Mouse (Mus musculus): ENCODE measurements around the gene Uap1. TPM values are rescaled to one million over a fixed set of nuclear protein-coding genes. Genes with fewer than 3 reads are reported as not detected.
"Not testable (repeated sequence)": the region's sequence is repeated elsewhere in the genome, so short reads cannot be mapped to it uniquely, and the experiment has no call there.

Uap1 gene
- polyA plus RNA-seq, 1 experiment from 2014 or later, result 54.4 TPM

GRCm38 (mm10) chr1:170124644-170125043, 50.1 kb downstream of the Uap1 start:
- WGBS, result 83% methylated on average over 2 of the region's 2 CpGs
- ATAC-seq (ENCODE audit: insufficient read depth) (no peak), DNase-seq (no peak)
- no peak for TF ChIP-seq CTCF (IDR thresholded peaks at IDR 0.05; ENCODE audit: low read depth)
- H3K4me1 ChIP-seq (ENCODE audit: insufficient read depth), result no peaks in the 10 kb centered on the region
- no peak overlapping the region for H3K27ac ChIP-seq (ENCODE audit: low read depth)
- no peaks in the 10 kb centered on the region for H3K36me3 ChIP-seq (ENCODE audit: insufficient read depth)
- no peaks in the 10 kb centered on the region for H3K9me3 ChIP-seq (ENCODE audit: low read depth, low read length)
- H3K4me2 ChIP-seq, result no peak overlapping the region
- no peaks in the 10 kb centered on the region for H3K27me3 ChIP-seq (ENCODE audit: insufficient read depth, low read length)
- no peak overlapping the region for H3K4me3 ChIP-seq (ENCODE audit: low read depth, low read length)
- no peak overlapping the region for H3K9ac ChIP-seq

GRCm38 (mm10) chr1:170113616-170114015, 61.1 kb downstream of the Uap1 start:
- H3K9ac ChIP-seq, result no peak overlapping the region
- peaks cover 6% of the 10 kb centered on the region; the same call in 1 of the 2 replicates for H3K4me1 ChIP-seq (ENCODE audit: insufficient read depth)
- no peak overlapping the region for H3K4me3 ChIP-seq (ENCODE audit: low read depth, low read length)
- no peaks in the 10 kb centered on the region for H3K9me3 ChIP-seq (ENCODE audit: low read depth, low read length)
- WGBS, result 69% methylated on average over 6 of the region's 6 CpGs
- no peak for ATAC-seq (ENCODE audit: insufficient read depth)
- H3K4me2 ChIP-seq, result no peak overlapping the region
- no peak for DNase-seq
- H3K27me3 ChIP-seq (ENCODE audit: insufficient read depth, low read length), result no peaks in the 10 kb centered on the region
- no peak for TF ChIP-seq CTCF (IDR thresholded peaks at IDR 0.05; ENCODE audit: low read depth)
- H3K27ac ChIP-seq (ENCODE audit: low read depth), result no peak overlapping the region
- no peaks in the 10 kb centered on the region for H3K36me3 ChIP-seq (ENCODE audit: insufficient read depth)

GRCm38 (mm10) chr1:170112261-170112660, 62.5 kb downstream of the Uap1 start:
- Histone ChIP-seq H3K9ac (no peak overlapping the region), H3K27me3 (ENCODE audit: insufficient read depth, low read length) (no peaks in the 10 kb centered on the region), H3K4me1 (ENCODE audit: insufficient read depth) (peaks cover 6% of the 10 kb centered on the region; the same call in 1 of the 2 replicates), H3K9me3 (ENCODE audit: low read depth, low read length) (no peaks in the 10 kb centered on the region), H3K4me2 (no peak overlapping the region), H3K27ac (ENCODE audit: low read depth) (no peak overlapping the region), H3K36me3 (ENCODE audit: insufficient read depth) (no peaks in the 10 kb centered on the region), H3K4me3 (ENCODE audit: low read depth, low read length) (no peak overlapping the region)
- no peak for TF ChIP-seq CTCF (IDR thresholded peaks at IDR 0.05; ENCODE audit: low read depth)
- ATAC-seq (ENCODE audit: insufficient read depth), result no peak
- DNase-seq, result no peak
- 82% methylated on average over 10 of the region's 10 CpGs for WGBS

- Histone ChIP-seq H3K9me3 (ENCODE audit: low read depth, low read length) (no peaks in the 10 kb centered on the region), H3K4me1 (ENCODE audit: insufficient read depth) (peaks cover 6% of the 10 kb centered on the region; the same call in 1 of the 2 replicates), H3K36me3 (ENCODE audit: insufficient read depth) (no peaks in the 10 kb centered on the region), H3K4me3 (ENCODE audit: low read depth, low read length) (no peak overlapping the region), H3K4me2 (peak overlapping the region; percentile 67), H3K9ac (no peak overlapping the region), H3K27ac (ENCODE audit: low read depth) (peak overlapping the region; percentile 88; the same call in 1 of the 2 replicates), H3K27me3 (ENCODE audit: insufficient read depth, low read length) (no peaks in the 10 kb centered on the region)
- peak; percentile 22 for DNase-seq
- no peak for ATAC-seq (ENCODE audit: insufficient read depth)
- TF ChIP-seq CTCF (IDR thresholded peaks at IDR 0.05; ENCODE audit: low read depth), result no peak
- WGBS, result 71% methylated on average over 16 of the region's 16 CpGs
These were observed 63.0 kb downstream of the Uap1 start for GRCm38 (mm10) chr1:170111651-170112226.

GRCm38 (mm10) chr1:170110516-170111332, 64.0 kb downstream of the Uap1 start, which contains the start of gene Ddr2:
TSS of gene Ddr2 (minus strand) at chr1:170110762.
- Histone ChIP-seq H3K4me2 (peak within 1 kb of the TSS; percentile 67), H3K36me3 (ENCODE audit: insufficient read depth) (no peaks in the 10 kb centered on the region), H3K27me3 (ENCODE audit: insufficient read depth, low read length) (no peaks in the 10 kb centered on the region), H3K9ac (peak within 1 kb of the TSS; percentile 63), H3K4me1 (ENCODE audit: insufficient read depth) (peaks cover 6% of the 10 kb centered on the region; the same call in 1 of the 2 replicates), H3K4me3 (ENCODE audit: low read depth, low read length) (peak within 1 kb of the TSS; percentile 43), H3K9me3 (ENCODE audit: low read depth, low read length) (no peaks in the 10 kb centered on the region), H3K27ac (ENCODE audit: low read depth) (peak within 1 kb of the TSS; percentile 88)
- DNase-seq (peak; percentile 95), ATAC-seq (ENCODE audit: insufficient read depth) (peak; percentile 92)
- TF ChIP-seq CTCF (IDR thresholded peaks at IDR 0.05; ENCODE audit: low read depth), result no peak
- 25% methylated on average over 17 of the region's 17 CpGs for WGBS

GRCm38 (mm10) chr1:170109776-170110515, 64.8 kb downstream of the Uap1 start:
- peak overlapping the region; percentile 63 for H3K9ac ChIP-seq
- H3K4me3 ChIP-seq (ENCODE audit: low read depth, low read length), result peak overlapping the region; percentile 43
- no peaks in the 10 kb centered on the region for H3K27me3 ChIP-seq (ENCODE audit: insufficient read depth, low read length)
- H3K9me3 ChIP-seq (ENCODE audit: low read depth, low read length), result no peaks in the 10 kb centered on the region
- ATAC-seq (ENCODE audit: insufficient read depth) (peak; percentile 76), DNase-seq (peak; percentile 70)
- no peak for TF ChIP-seq CTCF (IDR thresholded peaks at IDR 0.05; ENCODE audit: low read depth)
- H3K36me3 ChIP-seq (ENCODE audit: insufficient read depth), result no peaks in the 10 kb centered on the region
- H3K27ac ChIP-seq (ENCODE audit: low read depth), result peak overlapping the region; percentile 88
- 38% methylated on average over 19 of the region's 19 CpGs for WGBS
- H3K4me2 ChIP-seq, result peak overlapping the region; percentile 67
- H3K4me1 ChIP-seq (ENCODE audit: insufficient read depth), result peaks cover 6% of the 10 kb centered on the region; the same call in 1 of the 2 replicates

GRCm38 (mm10) chr1:170102814-170103213, 71.9 kb downstream of the Uap1 start:
- H3K27ac ChIP-seq (ENCODE audit: low read depth); H3K4me3 ChIP-seq (ENCODE audit: low read depth, low read length); H3K36me3 ChIP-seq (ENCODE audit: insufficient read depth); H3K9me3 ChIP-seq (ENCODE audit: low read depth, low read length); H3K9ac ChIP-seq; ATAC-seq (ENCODE audit: insufficient read depth); H3K4me1 ChIP-seq (ENCODE audit: insufficient read depth); DNase-seq; H3K4me2 ChIP-seq; H3K27me3 ChIP-seq (ENCODE audit: insufficient read depth, low read length): not testable (repeated sequence)
- WGBS, result 88% methylated on average over 6 of the region's 6 CpGs

Other genes starting within 250 kb of the Uap1 start
- gene Ccdc190, start 246.3 kb downstream of the Uap1 start, polyA plus RNA-seq (2014; fragmentation: Nextera tagmentation; extraction: Ambion mirVana), result 0.20 TPM in 1 of 2 replicates, not detected in the other
- gene Hsd17b7, start 205.7 kb downstream of the Uap1 start, polyA plus RNA-seq (2014; fragmentation: Nextera tagmentation; extraction: Ambion mirVana), result 11.2 and 13.5 TPM in 2 replicates
- 52.4 and 53.6 TPM in 2 replicates for gene Ddr2, start 64.2 kb downstream of the Uap1 start, polyA plus RNA-seq (2014; fragmentation: Nextera tagmentation; extraction: Ambion mirVana)
- gene Uhmk1, start 40.4 kb upstream of the Uap1 start, polyA plus RNA-seq (2014; fragmentation: Nextera tagmentation; extraction: Ambion mirVana), result 12.0 and 12.3 TPM in 2 replicates
- 0.24 TPM in 1 of 2 replicates, not detected in the other for gene Sh2d1b2, start 57.8 kb upstream of the Uap1 start, polyA plus RNA-seq (2014; fragmentation: Nextera tagmentation; extraction: Ambion mirVana)
- 0.28 and 0.45 TPM in 2 replicates for gene Sh2d1b1, start 102.4 kb upstream of the Uap1 start, polyA plus RNA-seq (2014; fragmentation: Nextera tagmentation; extraction: Ambion mirVana)
- 2.7 and 2.9 TPM in 2 replicates for gene Gm7694, start 131.4 kb upstream of the Uap1 start, polyA plus RNA-seq (2014; fragmentation: Nextera tagmentation; extraction: Ambion mirVana)
- gene Spata46, start 133.8 kb upstream of the Uap1 start, polyA plus RNA-seq (2014; fragmentation: Nextera tagmentation; extraction: Ambion mirVana), result 1.2 and 1.6 TPM in 2 replicates